Mouse (Mus musculus): Measurements from ENCODE around the gene Taar8a.
"Not testable (repeated sequence)": the region's sequence is repeated elsewhere in the genome, so short reads cannot be mapped to it uniquely, and the experiment has no call there.

Gene Taar8a

DNA sequence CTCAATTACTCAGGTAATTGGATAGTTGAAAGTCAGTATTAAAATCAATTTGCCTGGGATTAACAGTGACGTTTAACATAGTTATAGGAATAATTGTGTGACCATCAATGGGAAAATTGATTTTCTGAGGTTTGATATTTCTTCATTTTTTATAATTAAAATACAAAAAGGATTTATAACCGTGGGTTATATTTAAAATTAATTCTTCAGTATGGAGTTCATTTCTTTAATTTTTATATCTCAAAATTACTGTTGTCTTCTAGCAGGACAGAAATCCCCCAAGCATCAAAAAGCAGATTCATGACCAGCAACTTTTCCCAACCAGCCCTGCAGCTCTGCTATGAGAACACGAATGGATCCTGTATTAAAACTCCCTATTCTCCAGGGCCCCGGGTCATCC lies at the start of gene Taar8a:
TSS of gene Taar8a (plus strand) at position 301 of the 400 bp plus-strand sequence.
- DNase-seq (ENCODE audit: inconsistent age in 2 of 2, low spot score in 1 of 2), result not testable (repeated sequence)

DNA sequence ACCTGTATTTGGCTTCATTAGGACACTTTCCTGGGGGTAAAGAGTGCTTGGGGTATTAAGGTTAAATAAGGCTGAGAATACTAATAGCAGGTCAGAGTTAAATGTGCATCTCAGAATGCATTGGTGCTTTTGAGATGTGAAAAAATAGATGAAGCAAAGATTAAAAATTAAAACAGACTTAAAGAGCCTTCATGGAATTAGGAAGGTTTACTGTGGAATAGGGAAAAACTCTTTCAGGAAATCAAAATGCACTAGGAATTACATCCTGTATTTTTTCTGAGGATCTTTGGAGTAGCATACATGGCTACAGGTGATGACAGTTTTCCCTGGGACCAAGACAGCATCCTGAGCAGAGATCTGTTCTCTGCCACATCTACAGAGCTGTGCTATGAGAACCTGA lies 49.4 kb upstream of the Taar8a start, which contains the start of gene Taar7d:
TSS of gene Taar7d (plus strand) at position 301 of the 400 bp plus-strand sequence.
- no peak for DNase-seq (ENCODE audit: inconsistent age in 2 of 2, low spot score in 1 of 2)

DNA sequence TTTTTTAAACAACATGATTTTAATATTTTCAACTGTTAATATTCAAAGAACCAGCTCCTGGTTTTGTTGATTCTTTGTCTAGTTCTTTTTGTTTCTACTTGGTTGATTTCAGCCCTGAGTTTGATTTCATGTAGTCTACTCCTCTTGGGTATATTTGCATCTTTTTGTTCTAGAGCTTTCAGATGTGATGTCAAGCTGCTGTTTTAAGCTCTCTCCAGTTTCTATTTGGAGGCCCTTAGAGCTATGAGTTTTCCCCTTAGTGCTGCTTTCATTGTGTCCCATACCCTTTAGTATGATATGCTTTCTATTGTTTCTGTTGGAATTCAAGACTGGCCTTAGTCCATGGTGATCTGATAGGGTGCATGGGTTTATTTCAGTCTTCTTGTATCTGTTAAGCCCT lies 45.0 kb upstream of the Taar8a start:
- DNase-seq (ENCODE audit: inconsistent age in 2 of 2, low spot score in 1 of 2), result no peak

DNA sequence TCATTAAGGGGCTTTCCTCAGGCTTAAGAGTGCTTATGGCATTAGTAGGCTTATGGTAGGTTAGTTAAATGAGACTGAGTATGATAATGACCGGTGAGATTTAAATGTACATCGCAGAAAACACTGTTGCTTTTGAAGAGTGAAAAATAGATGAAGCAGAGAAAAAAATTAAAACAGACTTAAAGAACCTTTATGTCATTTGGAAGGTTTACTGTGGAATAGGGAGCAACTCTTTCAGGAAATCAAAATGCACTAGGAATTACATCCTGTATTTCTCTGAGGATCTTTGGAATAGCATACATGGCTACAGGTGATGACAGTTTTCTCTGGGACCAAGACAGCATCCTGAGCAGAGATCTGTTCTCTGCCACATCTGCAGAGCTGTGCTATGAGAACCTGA lies 39.0 kb upstream of the Taar8a start, which contains the start of gene Taar7e:
TSS of gene Taar7e (plus strand) at position 301 of the 400 bp plus-strand sequence.
- no peak for DNase-seq (ENCODE audit: inconsistent age in 2 of 2, low spot score in 1 of 2)

DNA sequence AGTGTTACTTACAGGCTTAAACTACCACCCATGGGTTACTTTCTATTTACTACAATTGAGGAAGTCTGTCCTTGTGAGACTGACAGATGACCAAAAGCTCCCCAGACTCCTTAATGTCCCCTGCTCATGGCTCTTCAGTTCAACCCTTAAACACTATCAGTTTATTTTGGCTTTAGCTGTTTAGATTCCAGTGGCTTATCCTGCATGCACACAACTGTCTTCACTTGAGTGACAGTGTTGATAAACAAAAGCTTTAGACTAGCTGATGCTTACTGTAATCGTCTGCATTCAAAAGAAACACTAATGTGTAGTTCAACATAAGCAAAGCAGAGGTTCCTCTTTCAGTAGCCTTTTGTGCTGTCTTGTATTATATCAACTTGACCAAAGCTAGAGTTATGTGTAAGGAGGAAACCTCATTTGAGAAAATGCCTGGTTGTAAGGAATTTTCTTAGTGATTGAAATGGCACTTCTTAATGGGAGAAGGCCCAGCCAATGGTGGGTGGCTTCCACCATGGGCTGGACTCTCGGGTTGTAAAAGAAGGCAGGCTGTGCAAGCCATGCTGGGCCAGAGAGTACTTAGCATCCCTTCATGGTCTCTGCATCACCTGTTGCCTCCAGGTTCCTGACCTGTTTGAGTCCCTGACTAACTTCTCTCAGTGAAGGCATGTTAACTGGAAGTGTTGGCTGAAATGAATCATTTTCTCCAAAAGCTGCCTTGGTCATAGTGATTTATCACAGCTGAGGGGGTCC lies 36.0 kb upstream of the Taar8a start:
- DNase-seq (ENCODE audit: inconsistent age in 2 of 2, low spot score in 1 of 2), result no peak

DNA sequence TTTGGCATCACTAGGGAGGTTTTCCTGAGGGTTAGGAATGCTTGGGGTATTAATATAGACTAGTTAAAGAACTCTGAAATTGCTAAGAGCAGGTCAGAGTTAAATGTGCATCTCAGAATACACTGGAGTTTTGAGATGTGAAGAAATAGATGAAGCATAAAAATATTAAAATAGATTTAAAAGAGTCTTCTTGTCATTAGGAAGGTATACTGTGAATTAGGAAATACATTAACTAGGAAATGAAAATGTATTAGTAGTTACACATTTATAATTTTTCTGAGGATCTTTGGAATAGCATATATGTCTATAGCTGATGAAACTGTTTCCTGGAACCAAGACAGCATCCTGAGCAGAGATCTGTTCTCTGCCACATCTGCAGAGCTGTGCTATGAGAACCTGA lies 27.1 kb upstream of the Taar8a start, which contains the start of gene Taar7f:
TSS of gene Taar7f (plus strand) at position 301 of the 400 bp plus-strand sequence.
- no peak for DNase-seq (ENCODE audit: inconsistent age in 2 of 2, low spot score in 1 of 2)

DNA sequence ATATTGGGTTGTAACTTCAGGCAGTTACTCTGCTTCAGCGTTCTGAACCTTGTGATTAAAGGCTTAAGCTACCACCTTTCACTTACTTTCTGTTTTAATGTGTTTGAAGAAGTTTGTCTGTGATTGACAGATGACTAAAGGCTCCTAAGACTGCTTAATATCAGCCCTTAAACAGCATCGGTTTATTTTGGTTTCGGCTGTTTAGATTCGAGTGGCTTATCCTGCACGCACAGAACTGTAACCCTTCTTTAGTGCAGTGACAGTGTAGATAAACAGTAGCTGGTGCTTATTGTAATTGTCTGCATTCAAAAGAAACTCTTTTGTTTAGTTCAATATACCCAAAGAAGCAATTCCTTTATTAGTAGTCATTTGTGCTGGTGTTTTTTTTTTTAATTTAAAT lies 24.3 kb upstream of the Taar8a start:
- DNase-seq (ENCODE audit: inconsistent age in 2 of 2, low spot score in 1 of 2), result no peak

DNA sequence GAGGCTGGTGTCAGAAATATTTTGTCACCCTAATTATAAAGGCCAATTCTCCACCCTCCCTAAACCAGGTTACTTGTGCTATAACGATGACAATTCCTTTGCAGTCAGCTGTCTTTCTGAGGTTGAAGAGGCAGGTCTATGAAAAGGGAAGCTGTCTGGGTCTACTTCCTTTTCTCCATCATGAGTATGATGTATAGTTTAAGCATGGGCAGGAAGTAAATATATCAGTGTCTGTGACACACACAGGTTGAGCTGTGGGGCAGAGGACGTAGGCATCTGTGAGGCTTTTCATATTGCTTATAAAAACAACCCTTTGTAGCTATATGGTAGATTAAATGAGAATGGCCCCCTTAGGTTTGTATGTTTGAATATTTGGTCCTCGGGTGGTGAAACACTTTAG lies 17.3 kb upstream of the Taar8a start:
- DNase-seq (ENCODE audit: inconsistent age in 2 of 2, low spot score in 1 of 2), result no peak

DNA sequence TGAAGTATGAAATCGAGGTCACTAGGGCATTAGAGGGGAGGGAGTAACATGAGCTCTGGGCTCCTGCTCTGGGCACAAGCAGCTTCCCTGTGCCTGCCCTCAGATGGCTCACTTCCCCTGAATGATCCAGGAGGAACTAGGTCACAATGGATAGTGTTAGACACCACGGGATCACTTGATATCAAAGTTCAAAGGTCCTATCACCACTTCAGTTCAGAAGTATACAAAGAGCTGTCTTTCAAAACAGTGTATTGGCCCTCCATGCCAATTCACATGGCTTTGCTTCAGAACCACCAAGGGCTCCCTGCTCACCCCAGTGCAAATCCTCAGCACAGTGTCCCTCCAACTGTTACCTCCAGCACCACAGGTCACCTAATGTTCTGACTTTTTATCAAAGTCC lies 1.5 kb upstream of the Taar8a start:
- DNase-seq (ENCODE audit: inconsistent age in 2 of 2, low spot score in 1 of 2), result not testable (repeated sequence)

DNA sequence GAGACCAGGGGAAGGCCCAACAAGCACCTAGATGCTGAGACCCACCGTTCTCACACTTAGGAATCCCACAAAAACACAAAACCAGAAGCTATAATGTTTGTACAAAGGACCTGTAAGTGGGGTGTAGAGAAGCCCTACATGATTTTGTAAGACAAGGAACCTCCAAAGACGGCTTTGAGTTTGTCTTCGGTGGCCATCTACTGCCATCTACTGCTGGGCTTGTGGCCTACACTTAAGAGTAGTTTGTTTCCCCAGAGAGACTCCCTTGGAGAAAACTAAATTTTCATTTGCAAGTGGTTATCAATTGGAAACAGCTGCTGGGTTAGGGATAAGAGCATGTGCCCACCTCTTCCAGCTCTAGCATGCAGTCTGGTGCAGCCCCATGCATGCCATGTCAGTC lies 3.9 kb downstream of the Taar8a start:
- DNase-seq (ENCODE audit: inconsistent age in 2 of 2, low spot score in 1 of 2), result peak; percentile 28 to 81

DNA sequence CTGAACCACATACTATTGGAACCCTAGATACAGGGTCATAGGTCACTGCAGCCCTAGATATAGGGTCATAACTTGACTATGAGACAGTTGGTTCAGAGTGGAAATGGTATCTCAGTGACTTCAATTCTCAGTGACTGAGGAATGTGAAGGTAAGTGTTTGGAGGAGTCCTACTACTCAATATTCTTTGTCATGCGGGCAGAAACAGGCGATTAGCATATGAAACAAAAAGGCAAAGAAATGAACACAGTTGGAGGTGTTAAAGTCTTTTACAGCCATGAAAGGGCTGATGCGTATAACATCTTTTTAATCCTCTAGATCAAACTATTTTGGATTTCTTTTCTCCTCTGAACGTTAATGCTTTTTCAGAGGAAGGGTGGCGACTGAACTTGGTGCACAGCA lies 9.6 kb downstream of the Taar8a start:
- no peak for DNase-seq (ENCODE audit: inconsistent age in 2 of 2, low spot score in 1 of 2)

DNA sequence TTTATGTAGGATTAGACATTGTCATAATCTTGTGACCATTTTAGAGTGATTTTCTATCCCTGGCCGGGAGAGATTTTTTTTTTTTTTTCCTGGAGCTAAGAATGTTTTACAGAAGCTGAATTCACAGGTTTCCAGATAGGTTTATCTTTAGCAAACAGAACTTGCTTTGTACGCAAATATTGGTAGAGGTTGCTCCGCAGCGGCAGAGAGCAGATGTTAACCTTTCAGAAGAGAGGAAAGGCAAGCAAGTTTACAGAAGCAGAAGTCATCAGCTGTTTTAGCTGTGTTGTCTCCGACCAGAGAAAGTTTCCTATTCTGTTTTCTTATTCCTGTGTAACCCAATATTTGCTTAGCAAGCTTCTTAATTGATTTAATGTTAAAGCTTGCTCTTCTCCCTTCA lies 10.3 kb downstream of the Taar8a start:
- DNase-seq (ENCODE audit: inconsistent age in 2 of 2, low spot score in 1 of 2), result no peak

DNA sequence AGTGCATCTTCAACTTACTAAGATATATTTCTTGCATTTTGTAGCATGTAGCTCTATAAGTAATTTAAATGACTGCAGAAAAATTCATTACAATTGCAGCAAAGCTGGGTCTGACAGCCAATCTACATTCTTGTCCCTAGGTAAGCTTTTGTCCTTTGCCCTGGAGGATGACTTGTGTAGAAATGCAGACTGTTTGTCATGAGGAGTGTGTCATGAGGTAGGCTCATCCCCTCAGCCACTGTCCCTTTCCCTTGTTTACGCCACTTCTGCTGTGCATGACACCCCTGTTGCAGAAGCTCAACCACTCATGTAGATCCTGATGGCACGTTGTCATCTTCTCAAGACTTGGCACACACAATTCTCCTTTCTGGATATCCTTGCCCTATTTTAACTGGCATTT lies 10.9 kb downstream of the Taar8a start:
- DNase-seq (ENCODE audit: inconsistent age in 2 of 2, low spot score in 1 of 2), result no peak

DNA sequence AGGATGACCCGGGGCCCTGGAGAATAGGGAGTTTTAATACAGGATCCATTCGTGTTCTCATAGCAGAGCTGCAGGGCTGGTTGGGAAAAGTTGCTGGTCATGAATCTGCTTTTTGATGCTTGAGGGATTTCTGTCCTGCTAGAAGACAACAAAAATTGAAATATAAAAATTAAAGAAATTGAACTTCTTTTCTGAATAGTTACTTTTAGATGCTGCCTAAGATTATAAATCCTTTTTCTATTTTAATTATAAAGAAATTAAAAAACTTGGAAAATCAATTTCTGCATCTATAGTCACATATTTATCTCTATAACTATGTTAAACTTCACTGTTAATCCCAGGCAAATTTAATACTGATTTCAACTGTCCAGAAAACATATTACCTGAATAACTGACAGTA lies 15.9 kb downstream of the Taar8a start, which contains the start of gene Taar8b:
TSS of gene Taar8b (minus strand) at position 101 of the 400 bp plus-strand sequence.
- DNase-seq (ENCODE audit: inconsistent age in 2 of 2, low spot score in 1 of 2), result no peak

DNA sequence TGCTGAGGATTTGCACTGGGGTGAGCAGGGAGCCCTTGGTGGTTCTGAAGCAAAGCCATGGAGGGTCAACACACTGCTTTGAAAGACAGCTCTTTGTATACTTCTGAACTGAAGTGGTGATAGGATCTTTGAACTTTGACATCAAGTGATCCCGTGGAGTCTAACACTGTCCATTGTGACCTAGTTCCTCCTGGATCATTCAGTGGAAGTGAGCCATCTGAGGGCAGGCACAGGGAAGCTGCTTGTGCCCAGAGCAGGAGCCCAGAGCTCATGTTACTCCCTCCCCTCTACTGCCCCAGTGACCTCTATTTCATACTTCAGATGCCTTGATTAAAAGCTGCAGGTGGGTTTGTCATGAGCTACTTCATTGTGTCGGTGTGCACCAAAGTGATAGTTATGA lies 20.7 kb downstream of the Taar8a start:
- DNase-seq (ENCODE audit: inconsistent age in 2 of 2, low spot score in 1 of 2), result not testable (repeated sequence)

DNA sequence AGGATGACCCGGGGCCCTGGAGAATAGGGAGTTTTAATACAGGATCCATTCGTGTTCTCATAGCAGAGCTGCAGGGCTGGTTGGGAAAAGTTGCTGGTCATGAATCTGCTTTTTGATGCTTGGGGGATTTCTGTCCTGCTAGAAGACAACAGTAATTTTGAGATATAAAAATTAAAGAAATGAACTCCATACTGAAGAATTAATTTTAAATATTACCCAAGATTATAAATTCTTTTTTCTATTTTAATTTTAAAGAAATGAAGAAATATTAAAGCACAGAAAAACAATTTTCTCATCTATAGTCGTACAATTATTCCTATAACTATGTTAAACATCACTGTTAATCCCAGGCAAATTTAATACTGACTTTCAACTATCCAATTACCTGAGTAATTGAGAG lies 25.5 kb downstream of the Taar8a start, which contains the start of gene Taar8c:
TSS of gene Taar8c (minus strand) at position 101 of the 400 bp plus-strand sequence.
- not testable (repeated sequence) for DNase-seq (ENCODE audit: inconsistent age in 2 of 2, low spot score in 1 of 2)

DNA sequence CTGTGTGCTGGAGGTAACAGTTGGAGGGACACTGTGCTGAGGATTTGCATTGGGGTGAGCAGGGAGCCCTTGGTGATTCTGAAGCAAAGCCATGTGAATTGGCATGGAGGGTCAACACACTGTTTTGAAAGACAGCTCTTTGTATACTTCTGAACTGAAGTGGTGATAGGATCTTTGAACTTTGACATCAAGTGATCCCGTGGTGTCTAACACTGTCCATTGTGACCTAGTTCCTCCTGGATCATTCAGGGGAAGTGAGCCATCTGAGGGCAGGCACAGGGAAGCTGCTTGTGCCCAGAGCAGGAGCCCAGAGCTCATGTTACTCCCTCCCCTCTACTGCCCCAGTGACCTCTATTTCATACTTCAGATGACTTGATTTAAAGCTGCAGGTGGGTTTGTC lies 27.0 kb downstream of the Taar8a start:
- not testable (repeated sequence) for DNase-seq (ENCODE audit: inconsistent age in 2 of 2, low spot score in 1 of 2)

DNA sequence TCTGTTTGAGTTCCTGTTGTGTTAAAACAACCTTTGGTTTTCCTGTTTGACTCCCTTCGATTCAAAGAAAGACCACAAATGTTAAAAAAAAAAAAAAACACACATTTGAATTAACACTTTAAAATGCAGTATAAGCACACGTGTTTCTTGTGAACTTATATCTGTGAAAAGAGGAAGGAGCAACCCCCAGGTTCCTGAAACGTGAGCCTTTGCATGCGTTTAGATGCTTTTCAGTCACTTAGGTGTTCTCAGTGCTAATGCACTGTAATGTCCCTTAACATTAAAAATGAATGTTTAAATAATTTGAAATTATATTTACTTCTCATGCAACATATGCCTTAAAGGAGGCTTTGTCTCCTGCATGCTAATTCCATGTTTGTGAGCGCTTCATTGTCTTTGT lies 31.4 kb downstream of the Taar8a start:
- DNase-seq (ENCODE audit: inconsistent age in 2 of 2, low spot score in 1 of 2), result no peak

DNA sequence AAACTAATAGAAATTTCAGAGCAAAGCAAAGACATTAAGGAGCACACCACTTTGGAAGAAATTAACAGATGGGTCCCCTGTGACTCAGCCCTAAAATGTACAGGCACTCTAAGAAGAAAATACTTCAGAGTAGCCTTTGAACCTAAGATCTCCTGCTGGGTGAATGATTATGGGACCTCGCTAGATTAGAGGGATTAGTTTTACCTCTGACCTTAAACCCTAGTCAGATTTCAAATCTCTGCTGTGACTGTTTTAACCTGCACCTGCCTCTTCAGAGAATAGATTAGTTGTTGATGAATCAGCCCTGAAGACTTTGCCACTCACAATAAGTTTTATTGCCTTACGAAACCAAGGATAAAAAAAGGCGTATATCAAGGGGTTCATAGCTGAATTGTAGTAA lies 31.9 kb downstream of the Taar8a start:
- no peak for DNase-seq (ENCODE audit: inconsistent age in 2 of 2, low spot score in 1 of 2)

DNA sequence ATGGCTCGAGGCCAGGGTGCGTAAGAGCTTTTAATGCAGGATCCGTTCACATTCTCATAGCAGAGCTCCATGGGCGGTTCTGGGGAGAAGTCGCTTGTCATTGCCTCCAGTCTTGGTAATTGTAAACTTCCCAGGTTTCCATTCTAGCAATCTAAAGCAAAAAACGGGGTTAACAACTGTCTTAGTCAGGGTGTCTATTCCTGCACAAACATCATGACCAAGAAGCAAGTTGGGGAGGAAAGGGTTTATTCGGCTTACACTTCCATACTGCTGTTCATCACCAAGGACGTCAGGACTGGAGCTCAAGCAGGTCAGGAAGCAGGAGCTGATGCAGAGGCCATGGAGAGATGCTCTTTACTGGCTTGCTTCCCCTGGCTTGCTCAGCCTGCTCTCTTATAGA lies 33.1 kb downstream of the Taar8a start, which contains the start of gene Taar9:
TSS of gene Taar9 (minus strand) at position 101 of the 400 bp plus-strand sequence.
- not testable (repeated sequence) for DNase-seq (ENCODE audit: inconsistent age in 2 of 2, low spot score in 1 of 2)

DNA sequence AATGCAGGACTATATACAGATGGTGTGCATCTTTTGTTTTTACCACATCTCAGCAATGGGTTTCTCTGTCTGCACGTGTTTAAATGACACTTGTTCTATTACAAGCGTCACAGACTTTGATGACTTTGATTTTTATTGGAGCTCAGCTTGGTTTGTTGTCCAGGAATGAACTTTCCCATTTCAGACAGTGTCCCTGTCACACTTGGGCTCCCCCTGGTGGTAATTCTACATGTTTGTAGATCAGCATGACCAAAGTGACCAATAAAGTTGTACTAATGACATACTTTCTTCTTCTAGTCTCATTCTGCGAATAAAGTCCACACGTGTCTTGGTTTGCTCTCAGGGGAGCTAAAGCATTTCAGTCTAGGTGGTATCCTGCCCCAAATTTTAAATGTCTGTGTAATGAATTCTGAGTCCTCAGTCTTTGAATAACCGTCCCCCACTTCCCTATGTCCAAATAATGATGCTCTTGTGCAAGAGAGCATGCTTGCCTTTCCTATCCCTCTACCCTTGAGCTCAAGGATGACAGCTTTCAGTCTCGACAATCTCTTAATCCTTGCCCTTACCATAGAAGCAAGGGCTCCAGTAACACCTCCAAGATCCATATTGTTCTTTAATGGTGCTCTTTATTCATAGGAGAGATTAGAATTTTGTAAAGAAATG lies 34.9 kb downstream of the Taar8a start:
- peak; percentile 14 to 78 for DNase-seq (ENCODE audit: inconsistent age in 2 of 2, low spot score in 1 of 2)
